Mouse (Mus musculus): ENCODE data around the gene Fga. TPM values are rescaled to one million over a fixed set of nuclear protein-coding genes. Genes with fewer than 3 reads are reported as not detected.

The Fga gene
- polyA plus RNA-seq, 1 experiment: not detected

DNA sequence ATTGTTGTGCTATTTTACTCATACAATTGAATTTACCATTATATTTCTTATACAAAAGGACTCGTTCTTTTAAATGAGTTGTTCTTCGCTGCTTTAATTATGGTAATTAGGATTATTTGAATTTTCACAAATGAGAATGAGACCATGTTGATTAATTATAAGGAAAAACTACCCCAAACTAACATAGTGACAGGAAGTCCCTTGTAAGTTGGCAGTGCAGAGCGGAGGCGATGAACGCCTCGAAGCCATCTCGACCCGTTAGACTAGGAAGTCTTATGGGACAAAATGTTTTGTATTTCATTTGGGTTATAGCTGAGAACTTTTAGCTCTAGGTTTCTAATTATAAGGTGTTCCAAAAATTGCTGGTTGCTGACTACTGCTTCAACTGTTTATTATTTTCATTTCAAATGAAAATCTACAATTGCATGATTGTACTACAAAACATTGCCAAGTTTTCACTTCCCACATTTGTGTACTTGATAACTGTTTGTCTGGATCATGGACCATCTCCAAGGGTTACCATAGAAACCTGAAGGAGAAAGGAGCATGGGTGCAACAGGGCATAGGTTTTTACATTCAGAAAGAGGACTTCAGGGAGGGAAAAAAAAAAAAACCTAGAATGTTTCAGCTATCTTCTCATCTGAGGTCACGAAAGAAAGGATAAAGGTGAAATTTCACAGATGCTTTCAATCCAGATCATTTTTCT is 1.8 kb downstream of the Fga start:
- Histone ChIP-seq H3K36me3 (ENCODE audit: control insufficient read depth, insufficient read depth) (no peaks in the 10 kb centered on the region), H3K27me3 (ENCODE audit: control insufficient read depth, insufficient read depth, insufficient read length) (peaks cover 3% of the 10 kb centered on the region), H3ac (ENCODE audit: control insufficient read depth, insufficient read length, low read depth) (no peak overlapping the region), H3K79me3 (ENCODE audit: low read depth) (no peaks in the 10 kb centered on the region), H3K79me2 (ENCODE audit: control insufficient read depth, insufficient read depth) (no peaks in the 10 kb centered on the region), H3K4me3 (ENCODE audit: insufficient read depth, poor library complexity, severe bottlenecking) (no peak overlapping the region)
- TF ChIP-seq MYOG (IDR thresholded peaks at IDR 0.05; ENCODE audit: control insufficient read depth, extremely low read depth, insufficient read length) (no peak), FOSL1 (IDR thresholded peaks at IDR 0.05; ENCODE audit: insufficient read depth, low read length, poor library complexity, severe bottlenecking) (no peak), MYOD1 (IDR thresholded peaks at IDR 0.05; ENCODE audit: control insufficient read depth, insufficient read length, low read depth) (no peak), CTCF (IDR thresholded peaks at IDR 0.05; ENCODE audit: control insufficient read depth, insufficient read depth, insufficient read length) (no peak), CEBPB (IDR thresholded peaks at IDR 0.05; ENCODE audit: low read depth) (no peak), MAX (IDR thresholded peaks at IDR 0.05) (no peak), USF1 (IDR thresholded peaks at IDR 0.05; ENCODE audit: low read depth) (no peak)

GRCm38 (mm10) chr3:83030331-83030730 is 4.5 kb downstream of the Fga start:
- no peak for TF ChIP-seq USF1 (IDR thresholded peaks at IDR 0.05; ENCODE audit: low read depth)
- no peak for TF ChIP-seq MAX (IDR thresholded peaks at IDR 0.05)
- no peak for TF ChIP-seq CTCF (IDR thresholded peaks at IDR 0.05; ENCODE audit: control insufficient read depth, insufficient read depth, insufficient read length)
- no peak for TF ChIP-seq FOSL1 (IDR thresholded peaks at IDR 0.05; ENCODE audit: insufficient read depth, low read length, poor library complexity, severe bottlenecking)
- no peak for TF ChIP-seq MYOD1 (IDR thresholded peaks at IDR 0.05; ENCODE audit: control insufficient read depth, insufficient read length, low read depth)
- no peak for TF ChIP-seq CEBPB (IDR thresholded peaks at IDR 0.05; ENCODE audit: low read depth)
- TF ChIP-seq MYOG (IDR thresholded peaks at IDR 0.05; ENCODE audit: control insufficient read depth, extremely low read depth, insufficient read length): no peak
- H3K79me3 ChIP-seq (ENCODE audit: low read depth): no peaks in the 10 kb centered on the region

GRCm38 (mm10) chr3:83032746-83033308 is 7.0 kb downstream of the Fga start:
- peaks cover 13% of the 10 kb centered on the region for H3K27me3 ChIP-seq (ENCODE audit: control insufficient read depth, insufficient read depth, insufficient read length)
- H3K79me2 ChIP-seq (ENCODE audit: control insufficient read depth, insufficient read depth): no peaks in the 10 kb centered on the region
- TF ChIP-seq MYOG (IDR thresholded peaks at IDR 0.05; ENCODE audit: control insufficient read depth, extremely low read depth, insufficient read length) (no peak), FOSL1 (IDR thresholded peaks at IDR 0.05; ENCODE audit: insufficient read depth, low read length, poor library complexity, severe bottlenecking) (no peak), USF1 (IDR thresholded peaks at IDR 0.05; ENCODE audit: low read depth) (no peak), CTCF (IDR thresholded peaks at IDR 0.05; ENCODE audit: control insufficient read depth, insufficient read depth, insufficient read length) (no peak), CEBPB (IDR thresholded peaks at IDR 0.05; ENCODE audit: low read depth) (no peak), MAX (IDR thresholded peaks at IDR 0.05) (no peak), MYOD1 (IDR thresholded peaks at IDR 0.05; ENCODE audit: control insufficient read depth, insufficient read length, low read depth) (no peak)
- H3K79me3 ChIP-seq (ENCODE audit: low read depth): no peaks in the 10 kb centered on the region
- H3K4me3 ChIP-seq (ENCODE audit: insufficient read depth, poor library complexity, severe bottlenecking): no peak overlapping the region
- H3K36me3 ChIP-seq (ENCODE audit: control insufficient read depth, insufficient read depth): no peaks in the 10 kb centered on the region
- H3ac ChIP-seq (ENCODE audit: control insufficient read depth, insufficient read length, low read depth): no peak overlapping the region

More at GRCm38 (mm10) chr3:83030331-83030730, 4.5 kb downstream of the Fga start:
- peaks cover 13% of the 10 kb centered on the region for H3K27me3 ChIP-seq (ENCODE audit: control insufficient read depth, insufficient read depth, insufficient read length)
- H3ac ChIP-seq (ENCODE audit: control insufficient read depth, insufficient read length, low read depth): no peak overlapping the region
- no peak overlapping the region for H3K4me3 ChIP-seq (ENCODE audit: insufficient read depth, poor library complexity, severe bottlenecking)
- no peaks in the 10 kb centered on the region for H3K79me2 ChIP-seq (ENCODE audit: control insufficient read depth, insufficient read depth)
- no peaks in the 10 kb centered on the region for H3K36me3 ChIP-seq (ENCODE audit: control insufficient read depth, insufficient read depth)

- Histone ChIP-seq H3K79me2 (ENCODE audit: control insufficient read depth, insufficient read depth) (no peaks in the 10 kb centered on the region), H3K79me3 (ENCODE audit: low read depth) (no peaks in the 10 kb centered on the region), H3K36me3 (ENCODE audit: control insufficient read depth, insufficient read depth) (no peaks in the 10 kb centered on the region), H3K27me3 (ENCODE audit: control insufficient read depth, insufficient read depth, insufficient read length) (peaks cover 13% of the 10 kb centered on the region), H3K4me3 (ENCODE audit: insufficient read depth, poor library complexity, severe bottlenecking) (no peak overlapping the region), H3ac (ENCODE audit: control insufficient read depth, insufficient read length, low read depth) (no peak overlapping the region)
- TF ChIP-seq USF1 (IDR thresholded peaks at IDR 0.05; ENCODE audit: low read depth): no peak
- TF ChIP-seq FOSL1 (IDR thresholded peaks at IDR 0.05; ENCODE audit: insufficient read depth, low read length, poor library complexity, severe bottlenecking): no peak
Measured at GRCm38 (mm10) chr3:83033801-83034200, 7.9 kb downstream of the Fga start.

DNA sequence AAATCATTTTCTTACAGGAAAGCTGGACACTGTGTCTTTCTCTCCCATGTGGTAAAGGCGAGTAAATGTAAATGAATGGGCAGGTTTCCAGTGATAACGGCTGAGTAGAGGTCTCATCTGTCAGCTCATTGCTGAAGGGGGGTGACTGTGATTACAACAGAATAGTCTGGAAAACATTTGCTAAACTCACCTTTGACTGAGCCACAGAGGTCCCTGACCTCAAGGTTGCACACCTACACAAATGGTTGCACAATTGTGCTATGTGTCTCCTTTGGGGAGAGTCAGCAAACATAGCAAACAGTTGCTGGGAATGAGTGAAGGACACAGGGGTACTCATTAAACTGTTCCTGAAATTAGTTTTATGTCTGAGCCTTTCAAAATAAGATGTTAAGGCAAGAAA is 13.0 kb downstream of the Fga start:
- Histone ChIP-seq H3K79me2 (ENCODE audit: control insufficient read depth, insufficient read depth) (no peaks in the 10 kb centered on the region), H3ac (ENCODE audit: control insufficient read depth, insufficient read length, low read depth) (no peak overlapping the region), H3K27me3 (ENCODE audit: control insufficient read depth, insufficient read depth, insufficient read length) (peaks cover 1% of the 10 kb centered on the region), H3K79me3 (ENCODE audit: low read depth) (no peaks in the 10 kb centered on the region), H3K4me3 (ENCODE audit: insufficient read depth, poor library complexity, severe bottlenecking) (no peak overlapping the region), H3K36me3 (ENCODE audit: control insufficient read depth, insufficient read depth) (no peaks in the 10 kb centered on the region)
- TF ChIP-seq FOSL1 (IDR thresholded peaks at IDR 0.05; ENCODE audit: insufficient read depth, low read length, poor library complexity, severe bottlenecking): no peak
- no peak for TF ChIP-seq CEBPB (IDR thresholded peaks at IDR 0.05; ENCODE audit: low read depth)
- no peak for TF ChIP-seq CTCF (IDR thresholded peaks at IDR 0.05; ENCODE audit: control insufficient read depth, insufficient read depth, insufficient read length)
- no peak for TF ChIP-seq USF1 (IDR thresholded peaks at IDR 0.05; ENCODE audit: low read depth)
- TF ChIP-seq MAX (IDR thresholded peaks at IDR 0.05): no peak
- no peak for TF ChIP-seq MYOG (IDR thresholded peaks at IDR 0.05; ENCODE audit: control insufficient read depth, extremely low read depth, insufficient read length)
- no peak for TF ChIP-seq MYOD1 (IDR thresholded peaks at IDR 0.05; ENCODE audit: control insufficient read depth, insufficient read length, low read depth)

Data from C2C12 (cell line).